Mouse (Mus musculus) bone marrow macrophage, adult 2 months (primary cell): ENCODE measurements around the gene St8sia1.

Source experiments
- CTCF ChIP-seq: IDR thresholded peaks from 2 replicates; pipeline ENCODE4 v1.5.1; 2012; ENCODE audit warnings: low read depth, mild to moderate bottlenecking, low read length, moderate library complexity
- POLR2A ChIP-seq: IDR thresholded peaks from 2 replicates; pipeline ENCODE4 v1.6.1; 2012; ENCODE audit warnings: mild to moderate bottlenecking, low read depth, low read length, borderline replicate concordance

GRCm38 (mm10) chr6:142944470-142944869 is 19.8 kb downstream of the St8sia1 start:
- TF ChIP-seq CTCF (peak; percentile 25; the same call in 1 of the 2 replicates), POLR2A (no peak)
